In genomic region chr11:36145057-36145456, GRCm38 (mm10) we compare ENCODE assay signal across 25 mouse cellular contexts.
"Had no signal": no experiment of that assay in that cellular context is flagged by ENCODE, and none has a peak within 500 bp of the region (broad histone marks: within the 10 kb centered on the region; RNA-seq: fewer than 3 reads in every experiment).

No protein-coding gene starts in this region.

- H3K27me3 ChIP-seq: heart, embryonic 12.5 days; hindbrain, embryonic 12.5 days; liver, embryonic 13.5 days; liver, embryonic 15.5 days had no signal

- ATAC-seq: hindbrain, embryonic 16.5 days; inflammation-experienced regulatory T-cells, adult 6 months; intestine, postnatal 0 days; liver, postnatal 0 days had no signal

- H3K36me3 ChIP-seq: heart, embryonic 10.5 days; heart, embryonic 12.5 days; hindbrain, embryonic 10.5 days; hindbrain, embryonic 12.5 days; limb, embryonic 10.5 days; limb, embryonic 12.5 days; liver, embryonic 13.5 days; liver, embryonic 15.5 days had no signal

- H3K27ac ChIP-seq: gastrocnemius, adult 2 months; heart, embryonic 10.5 days; hindbrain, embryonic 10.5 days; hindbrain, embryonic 14.5 days; left cerebral cortex, adult 2 months; limb, embryonic 10.5 days; limb, embryonic 12.5 days; liver, embryonic 13.5 days; liver, embryonic 15.5 days had no signal

- DNase-seq: gastrocnemius, adult 2 months; gastrocnemius, postnatal 10 days; gastrocnemius, postnatal 25 days; heart, postnatal 10 days; heart, postnatal 4 days; kidney, adult 18-20 months; kidney, adult 8-10 months; kidney, postnatal 10 days; kidney, postnatal 25 days; layer of hippocampus, adult 9-11 months; liver; liver, embryonic 13.5 days; liver, postnatal 0 days had no signal

- H3K9ac ChIP-seq: heart, embryonic 12.5 days; hindbrain, embryonic 12.5 days; hindbrain, embryonic 14.5 days; limb, embryonic 12.5 days; liver, embryonic 13.5 days; liver, embryonic 15.5 days; liver, postnatal 0 days had no signal

- H3K9me3 ChIP-seq: heart, embryonic 10.5 days; heart, embryonic 12.5 days; hindbrain, embryonic 10.5 days; hindbrain, embryonic 12.5 days; limb, embryonic 10.5 days; limb, embryonic 12.5 days; liver, embryonic 13.5 days; liver, embryonic 15.5 days had no signal

- H3K4me1 ChIP-seq: heart, embryonic 10.5 days; heart, embryonic 12.5 days; limb, embryonic 10.5 days; limb, embryonic 12.5 days; liver, embryonic 13.5 days; liver, embryonic 15.5 days had no signal

- H3K4me3 ChIP-seq: gastrocnemius, adult 2 months; heart, embryonic 10.5 days; heart, embryonic 12.5 days; hindbrain, embryonic 10.5 days; hindbrain, embryonic 12.5 days; left cerebral cortex, adult 2 months; limb, embryonic 10.5 days; limb, embryonic 12.5 days; liver, embryonic 13.5 days; liver, embryonic 15.5 days had no signal

- H3K4me2 ChIP-seq: heart, embryonic 12.5 days; hindbrain, embryonic 12.5 days; hindbrain, embryonic 14.5 days; limb, embryonic 12.5 days; liver, embryonic 13.5 days; liver, embryonic 15.5 days had no signal
